Mouse (Mus musculus) regulatory T cell (primary cell): ENCODE results near the gene Simc1.

Experiments used
- in situ Hi-C: fragments of 300-600 bp; cut with MboI, MseI; formaldehyde crosslinking; loops from one replicate; pipeline ENCODE4 v1.15.1; 2025; ENCODE audit warnings: high pct_unique_total_duplicates

The Simc1 gene

DNA sequence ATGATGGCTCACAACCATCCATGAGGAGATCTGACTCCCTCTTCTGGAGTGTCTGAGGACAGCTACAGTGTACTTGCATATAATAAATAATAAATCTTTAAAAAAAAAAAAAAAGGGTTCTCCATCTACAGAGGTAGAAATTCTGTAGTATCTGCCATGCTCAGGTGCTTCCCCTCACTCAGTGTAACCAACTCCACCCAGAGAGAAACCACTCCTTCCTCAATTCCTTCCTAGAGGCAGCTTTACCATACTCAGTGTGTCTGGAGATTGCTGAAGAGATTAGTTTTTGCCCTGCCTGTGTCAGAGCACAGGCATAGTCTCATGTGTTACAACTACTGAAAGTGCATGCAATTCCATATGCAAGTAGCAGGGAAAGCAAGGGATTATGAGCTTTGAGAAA is 28.6 kb downstream of the Simc1 start:
- in situ Hi-C loops = no loop called here

DNA sequence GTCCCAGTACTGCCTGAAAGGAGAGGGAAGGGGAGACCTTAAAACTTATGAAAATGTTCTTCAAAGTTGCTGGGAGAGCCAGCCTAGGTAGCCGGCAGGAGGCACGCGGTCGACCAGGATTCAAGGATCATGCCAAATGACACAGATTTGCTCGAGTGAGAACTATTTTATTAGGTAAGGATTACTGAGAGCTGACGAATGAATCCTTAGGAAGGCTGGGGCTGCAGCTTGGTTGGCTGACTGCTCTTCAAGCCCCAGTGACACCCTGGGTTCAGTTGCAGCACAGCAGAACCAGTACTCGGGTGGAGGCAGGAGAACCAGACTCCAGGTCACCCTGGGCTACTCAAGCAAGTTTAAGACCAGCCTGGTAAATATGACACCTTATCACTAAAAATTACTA is 44.5 kb downstream of the Simc1 start:
- in situ Hi-C loops = no loop called here

DNA sequence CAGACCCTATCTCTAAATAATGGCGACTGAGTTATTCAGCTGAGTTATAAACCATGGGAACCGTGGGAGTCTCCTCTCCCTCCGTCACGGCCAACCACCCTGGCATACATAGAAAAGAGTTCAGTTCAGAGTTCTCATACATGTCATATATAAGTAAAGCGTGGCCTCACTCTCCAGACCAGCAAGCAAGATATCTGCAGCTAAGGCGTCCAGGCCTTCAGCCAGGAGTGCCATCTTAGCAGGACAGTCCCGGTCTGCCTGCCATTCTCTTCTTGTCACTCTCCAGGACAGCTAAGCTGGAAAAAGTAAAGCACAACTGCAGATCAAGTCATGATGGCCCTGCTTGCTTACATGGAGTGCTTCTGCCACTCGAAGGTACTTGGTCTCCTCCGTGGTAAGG is 52.6 kb downstream of the Simc1 start:
- in situ Hi-C loops = no loop called here

DNA sequence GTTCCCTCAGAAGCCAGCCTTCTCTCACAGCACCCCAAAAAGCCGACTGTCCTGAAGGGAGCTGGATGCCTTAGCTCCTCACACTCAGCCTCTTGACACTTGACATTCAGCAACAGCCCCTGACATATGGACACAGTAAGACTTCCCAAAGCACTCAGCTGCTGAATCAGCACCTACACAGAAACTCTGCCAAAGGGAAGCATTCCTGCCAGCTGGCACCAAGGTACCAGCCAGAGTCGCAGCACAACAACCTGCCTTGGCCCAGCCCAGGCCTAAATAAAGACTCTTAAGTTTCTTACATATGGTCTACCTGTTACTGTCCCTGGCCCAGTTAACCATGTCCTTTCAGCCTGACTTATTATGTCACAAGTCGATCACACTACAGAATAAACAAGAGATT is 53.2 kb downstream of the Simc1 start:
- in situ Hi-C loops = no loop called here

DNA sequence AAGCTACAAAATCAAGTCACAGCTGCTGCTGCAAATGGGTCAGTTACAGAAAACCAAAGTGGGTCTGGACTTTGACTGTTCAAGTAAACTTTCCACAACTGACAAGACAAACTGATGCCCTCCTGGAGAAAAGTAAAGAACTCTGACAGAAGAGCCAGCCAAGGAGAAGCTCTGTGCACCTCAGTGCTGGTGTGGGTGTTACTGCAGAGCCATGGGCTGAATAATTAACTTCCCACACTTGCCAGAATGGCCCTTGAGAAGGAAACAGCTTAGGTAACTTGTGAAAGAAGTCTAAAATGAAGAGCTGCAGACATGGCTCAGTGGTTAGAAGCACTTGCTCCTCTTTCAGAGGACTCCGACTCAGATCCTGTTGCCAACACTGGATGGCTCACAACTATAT is 54.1 kb downstream of the Simc1 start:
- in situ Hi-C loops = no loop called here

DNA sequence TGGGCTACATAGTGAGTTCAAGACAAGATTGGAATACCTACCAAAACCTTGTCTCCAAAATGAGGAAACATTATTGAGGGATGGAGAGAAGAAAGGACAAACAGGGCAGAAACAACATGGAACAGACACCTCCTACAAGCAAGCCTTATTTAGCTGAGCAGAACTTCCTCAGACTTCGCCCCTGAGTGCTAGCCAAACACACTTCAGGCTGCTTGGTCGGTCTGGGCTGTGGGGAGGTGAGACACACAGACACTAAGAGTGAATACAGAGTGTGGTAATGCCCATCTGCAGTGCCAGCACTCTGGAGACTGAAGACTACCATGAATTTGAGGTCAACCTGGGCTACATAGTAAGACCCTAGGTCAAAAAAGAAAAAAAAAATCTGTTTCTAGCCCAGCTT is 56.1 kb downstream of the Simc1 start:
- in situ Hi-C loops = loop anchor here (5.0 kb wide), 1 partner anchor 102 kb away; no protein-coding TSS in a partner anchor

DNA sequence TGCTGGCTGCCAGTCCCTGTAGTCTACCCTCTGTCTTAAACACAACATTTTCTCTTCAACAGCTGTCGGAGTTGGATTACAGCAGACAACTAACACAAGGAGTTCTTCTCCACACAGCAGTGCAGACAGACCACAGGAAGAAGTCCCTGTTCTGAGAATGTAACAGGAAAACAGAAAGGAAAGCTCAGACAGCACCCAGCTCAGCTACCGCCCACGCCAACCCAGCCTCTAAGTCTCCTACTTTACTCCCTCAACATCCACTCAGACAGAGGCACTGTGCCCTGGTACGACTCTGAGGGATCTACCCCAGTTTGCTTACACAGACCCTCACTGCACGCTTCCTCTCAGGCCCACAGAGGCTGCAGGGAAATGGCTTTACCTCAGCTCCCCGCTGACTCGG is 57.0 kb downstream of the Simc1 start:
- in situ Hi-C loops = loop anchor here (5.0 kb wide), 1 partner anchor 103 kb away; no protein-coding TSS in a partner anchor

DNA sequence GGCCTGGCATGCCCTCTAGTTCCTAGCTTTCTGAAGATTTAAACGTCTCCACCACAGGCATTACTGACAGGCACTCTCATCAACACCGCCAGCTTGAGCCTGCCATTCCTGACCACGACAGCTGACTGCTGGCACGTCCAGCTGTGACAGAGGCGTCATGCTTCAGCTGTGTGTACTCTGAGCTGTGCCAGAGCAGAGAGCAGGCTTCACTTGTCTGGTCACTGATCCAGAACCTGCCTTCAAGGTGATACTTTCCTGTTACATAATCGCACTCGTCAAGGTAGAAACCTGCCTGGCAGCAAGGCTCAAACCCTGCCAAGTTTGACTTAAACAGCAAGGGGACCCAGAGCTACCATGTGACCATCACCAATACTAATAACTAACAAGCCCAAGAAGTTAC is 59.0 kb downstream of the Simc1 start:
- in situ Hi-C loops = loop anchor here (5.0 kb wide), 1 partner anchor 105 kb away; no protein-coding TSS in a partner anchor

DNA sequence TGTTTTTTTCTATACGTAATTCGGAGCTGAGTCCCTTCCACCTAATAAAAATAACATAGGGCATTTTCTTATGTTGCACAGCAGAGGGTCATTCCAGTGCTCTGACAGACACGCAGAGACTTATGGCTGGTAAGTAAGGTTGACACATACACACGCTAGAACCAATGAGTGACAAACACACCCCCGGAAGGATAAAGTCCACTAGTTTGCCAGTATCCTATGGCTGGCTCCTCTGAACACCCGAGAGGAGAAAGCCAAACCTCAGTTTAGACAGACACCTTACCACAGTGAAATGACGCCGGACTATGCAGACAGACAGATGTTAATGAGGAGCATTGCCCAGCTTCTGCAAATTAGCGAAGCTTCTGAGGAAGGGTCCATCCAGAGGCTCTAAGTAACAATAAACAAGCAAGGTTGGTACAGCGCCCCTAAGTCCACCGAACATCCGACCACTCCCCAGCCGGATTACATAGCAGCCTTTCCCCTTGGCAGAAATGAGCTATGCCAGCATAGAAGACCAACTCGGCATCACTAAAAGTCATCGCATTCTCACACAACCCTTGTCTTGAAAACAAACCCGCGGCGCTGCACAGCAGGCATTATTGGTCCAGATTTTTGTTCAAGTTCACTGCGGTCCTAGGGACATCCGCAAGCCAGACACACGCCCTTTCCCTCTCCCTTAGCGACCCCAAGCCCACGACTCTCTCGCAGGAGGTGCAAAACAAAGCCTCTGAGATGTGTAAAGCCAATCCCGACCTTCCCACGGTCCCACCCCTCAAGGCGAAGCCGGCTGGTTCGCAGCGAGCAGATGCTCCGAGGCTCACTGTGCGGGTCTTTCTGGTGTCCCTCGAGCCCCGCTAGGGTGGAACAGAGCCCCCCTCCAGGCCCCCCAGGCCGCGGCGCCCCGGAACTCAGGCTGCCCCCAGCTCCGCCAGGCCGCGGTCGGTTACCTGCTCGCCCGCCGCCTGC is 60.9 kb downstream of the Simc1 start:
- in situ Hi-C loops = loop anchor here (5.0 kb wide), 1 partner anchor 107 kb away; no protein-coding TSS in a partner anchor

DNA sequence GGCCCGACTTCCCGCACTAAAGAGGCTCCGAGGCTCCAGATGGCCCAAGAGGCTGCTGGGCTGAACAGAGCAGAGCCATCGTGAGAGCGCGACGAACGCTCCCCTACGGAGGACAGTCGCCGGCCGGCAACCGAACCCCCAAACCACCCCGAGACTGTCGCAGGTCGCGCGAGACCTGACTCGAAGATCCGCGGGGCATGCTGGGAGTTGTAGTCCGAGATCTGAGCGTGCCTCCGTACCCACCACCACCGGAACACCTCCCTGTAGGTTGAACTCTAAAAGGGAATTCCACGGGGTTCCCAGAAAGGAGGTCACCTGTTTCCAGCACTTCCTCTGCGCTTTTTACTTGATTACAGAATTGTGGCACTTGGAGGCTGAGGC is 61.6 kb downstream of the Simc1 start, which contains the start of gene 4833439L19Rik:
TSS of gene 4833439L19Rik (minus strand) at position 235 of the 381 bp plus-strand sequence.
- in situ Hi-C loops = no loop called here

DNA sequence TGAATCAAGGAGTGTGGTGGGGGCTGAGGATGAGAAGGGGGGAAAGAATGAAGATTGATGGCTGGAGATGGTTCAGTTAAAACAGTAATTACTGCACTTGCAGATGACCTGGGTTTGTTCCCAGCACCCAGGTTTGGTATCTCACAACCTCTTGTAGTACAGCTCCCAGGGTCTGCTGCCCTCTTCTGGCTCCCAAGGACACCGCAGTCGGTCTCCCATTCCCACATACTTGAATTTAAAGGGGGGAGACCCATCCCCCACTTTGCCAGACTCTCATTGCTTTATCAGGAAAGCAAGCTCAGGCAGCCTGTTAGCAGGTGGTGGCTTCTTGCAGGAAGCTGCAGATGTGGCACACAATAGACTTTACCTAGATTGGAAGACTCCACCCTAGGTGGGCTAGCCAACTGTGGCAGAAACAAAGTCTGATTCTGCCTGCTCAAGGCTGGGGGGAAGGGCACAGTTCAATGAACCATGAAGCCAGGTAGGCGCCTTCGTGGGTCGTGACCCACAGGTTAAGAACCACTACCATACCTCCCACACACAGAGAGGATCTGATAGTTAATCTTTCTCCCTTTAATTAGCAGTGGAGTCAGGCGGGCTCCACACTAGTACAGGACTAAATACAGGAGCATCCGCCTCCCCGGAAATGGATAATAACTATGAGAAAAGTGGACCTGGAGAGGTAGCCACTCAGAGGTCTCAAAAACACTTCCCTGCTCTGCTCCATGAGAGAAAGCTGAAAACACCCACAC is 62.2 kb downstream of the Simc1 start:
- in situ Hi-C loops = no loop called here

DNA sequence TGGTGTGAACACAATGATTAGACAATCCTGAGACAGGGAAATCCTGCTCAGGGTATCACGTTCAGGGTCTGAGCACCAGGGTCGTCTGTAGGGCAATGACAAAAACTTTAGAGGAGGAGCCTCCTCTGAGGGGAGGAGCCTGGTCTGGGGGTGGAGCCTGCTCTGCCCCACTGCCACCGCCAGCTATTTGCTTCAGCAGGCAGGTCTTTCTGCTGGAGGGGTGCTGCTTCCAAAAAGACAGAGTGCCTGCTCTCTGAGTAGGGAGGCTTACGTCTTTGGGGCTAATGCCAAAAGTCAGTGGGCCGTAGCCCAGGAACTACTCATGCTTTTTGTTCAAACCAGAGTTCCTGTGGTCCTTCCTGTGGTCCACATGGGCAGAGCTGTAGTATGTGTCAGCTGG is 64.8 kb downstream of the Simc1 start:
- in situ Hi-C loops = no loop called here

DNA sequence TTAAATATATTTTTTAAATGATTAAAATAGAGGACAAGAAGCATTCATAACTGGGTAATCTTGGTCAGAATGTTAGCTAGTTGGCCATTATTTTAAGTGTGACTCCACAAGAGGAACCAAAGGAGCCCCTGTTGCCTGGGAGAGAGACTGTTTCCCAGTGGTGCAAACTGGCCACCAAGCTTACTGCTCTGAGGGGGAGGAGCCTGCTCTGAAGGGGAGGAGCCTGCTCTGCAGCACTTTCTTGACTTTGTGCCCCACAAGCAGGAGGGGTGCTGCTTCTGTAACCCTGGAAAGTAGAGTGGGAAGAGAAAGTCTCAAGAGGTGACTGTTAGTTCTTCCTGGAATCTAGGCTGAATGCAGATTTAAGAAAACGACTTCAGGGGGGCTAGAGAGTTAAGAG is 65.7 kb downstream of the Simc1 start:
- in situ Hi-C loops = no loop called here

DNA sequence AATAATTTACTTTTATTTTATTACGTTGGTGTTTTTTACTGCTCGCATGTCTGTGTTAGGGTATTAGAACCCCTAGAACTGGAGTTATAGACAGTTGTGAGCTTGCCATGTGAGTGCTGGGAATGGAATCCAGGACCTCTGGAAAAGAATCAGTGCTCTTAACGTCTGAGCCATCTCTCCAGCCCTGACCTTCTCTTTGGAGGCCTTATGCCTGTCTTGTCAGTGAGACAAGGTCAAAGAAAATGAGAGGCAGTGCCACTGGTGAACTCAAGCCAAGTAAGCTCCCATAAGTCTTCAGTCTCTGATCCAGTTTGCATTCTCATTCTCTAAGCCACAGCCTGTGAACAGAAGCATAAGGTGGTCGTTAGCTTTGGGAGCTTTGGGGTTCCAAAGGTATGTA is 67.2 kb downstream of the Simc1 start:
- in situ Hi-C loops = no loop called here

DNA sequence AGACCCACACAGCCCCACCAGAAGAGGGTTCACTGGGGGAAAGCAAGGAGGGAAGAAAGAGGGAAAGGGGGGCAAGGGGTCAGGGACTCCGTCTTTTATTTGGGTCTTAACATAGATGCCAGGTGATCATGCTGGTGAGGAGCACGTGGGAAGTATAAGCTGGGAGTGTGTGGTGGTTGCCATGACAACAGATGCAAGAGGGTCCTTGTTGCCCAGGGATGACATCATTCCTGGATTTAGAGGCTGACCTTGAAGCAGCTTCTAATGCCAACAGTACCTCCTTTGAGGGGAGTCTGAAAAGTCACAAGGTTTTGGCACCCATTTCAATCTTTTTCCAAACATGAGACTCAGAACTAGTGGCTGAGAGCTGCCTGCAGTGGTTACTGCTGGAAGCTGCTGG is 68.1 kb downstream of the Simc1 start:
- in situ Hi-C loops = no loop called here

DNA sequence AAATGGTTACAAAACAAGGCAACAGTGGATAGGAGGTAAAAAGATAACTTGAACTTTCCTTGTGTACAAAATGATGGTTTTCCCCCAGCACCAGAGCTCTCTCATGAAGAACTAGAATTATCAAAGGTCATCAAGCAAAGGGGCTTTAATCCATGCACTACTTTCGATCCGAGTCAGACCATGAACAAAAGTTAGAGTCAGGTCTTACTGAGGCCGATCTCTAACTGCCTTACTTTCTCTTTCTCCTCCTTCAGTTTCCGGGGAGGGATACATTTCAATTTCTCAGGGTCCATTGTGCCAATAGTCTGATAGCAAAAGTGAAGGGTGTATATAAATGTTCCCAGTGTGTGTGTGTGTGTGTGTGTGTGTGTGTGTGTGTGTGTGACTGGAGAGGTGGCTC is 69.0 kb downstream of the Simc1 start:
- in situ Hi-C loops = no loop called here

DNA sequence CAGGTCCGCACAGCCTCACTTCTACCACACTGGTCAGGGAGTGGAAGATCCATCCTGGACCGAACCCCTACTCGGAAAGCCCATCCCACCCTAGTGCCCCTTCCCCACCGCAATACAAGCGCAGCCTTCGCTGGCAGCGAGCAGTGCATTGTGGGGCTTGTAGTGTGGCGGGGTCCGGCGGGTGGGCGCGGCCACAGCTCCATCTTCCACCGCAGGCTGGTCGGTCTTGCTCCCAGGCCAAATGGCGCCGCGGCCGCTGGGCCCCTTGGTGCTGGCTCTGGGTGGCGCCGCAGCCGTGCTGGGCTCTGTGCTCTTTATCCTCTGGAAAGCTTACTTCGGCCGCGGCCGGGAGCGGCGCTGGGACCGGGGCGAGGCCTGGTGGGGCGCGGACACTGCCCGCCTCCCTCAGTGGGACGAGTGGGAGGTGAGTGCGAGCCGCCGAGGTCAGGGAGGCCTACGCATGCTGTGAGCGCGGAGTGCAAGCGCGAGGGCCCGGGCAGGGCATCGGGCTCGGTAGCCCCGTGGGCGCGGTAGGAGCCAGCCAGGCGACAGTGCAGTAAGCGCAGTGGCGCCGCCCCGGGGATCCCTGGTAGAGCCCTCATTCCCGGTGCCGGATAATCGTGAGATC is 71.4 kb downstream of the Simc1 start, which contains the start of gene Arl10:
TSS of gene Arl10 (plus strand) at position 162 of the 628 bp plus-strand sequence.
- in situ Hi-C loops = no loop called here

DNA sequence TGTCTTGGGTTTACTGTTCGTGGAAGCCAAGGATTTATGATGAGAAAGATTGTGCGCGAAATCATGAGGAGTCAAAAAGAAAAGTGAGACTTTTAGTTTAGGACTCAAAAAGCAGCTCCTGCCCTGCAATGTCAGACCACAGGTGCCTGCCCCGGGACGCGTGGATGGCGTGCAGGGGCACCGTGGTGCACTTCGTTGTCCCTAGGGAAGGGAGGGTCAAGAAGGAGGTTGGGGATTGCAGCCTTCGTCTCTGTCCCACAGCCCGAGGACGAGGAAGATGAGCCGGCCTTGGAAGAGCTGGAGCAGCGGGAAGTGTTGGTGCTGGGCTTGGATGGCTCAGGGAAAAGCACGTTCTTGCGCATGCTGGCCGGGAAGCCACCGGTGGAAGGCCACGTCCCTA is 71.9 kb downstream of the Simc1 start:
- in situ Hi-C loops = no loop called here

DNA sequence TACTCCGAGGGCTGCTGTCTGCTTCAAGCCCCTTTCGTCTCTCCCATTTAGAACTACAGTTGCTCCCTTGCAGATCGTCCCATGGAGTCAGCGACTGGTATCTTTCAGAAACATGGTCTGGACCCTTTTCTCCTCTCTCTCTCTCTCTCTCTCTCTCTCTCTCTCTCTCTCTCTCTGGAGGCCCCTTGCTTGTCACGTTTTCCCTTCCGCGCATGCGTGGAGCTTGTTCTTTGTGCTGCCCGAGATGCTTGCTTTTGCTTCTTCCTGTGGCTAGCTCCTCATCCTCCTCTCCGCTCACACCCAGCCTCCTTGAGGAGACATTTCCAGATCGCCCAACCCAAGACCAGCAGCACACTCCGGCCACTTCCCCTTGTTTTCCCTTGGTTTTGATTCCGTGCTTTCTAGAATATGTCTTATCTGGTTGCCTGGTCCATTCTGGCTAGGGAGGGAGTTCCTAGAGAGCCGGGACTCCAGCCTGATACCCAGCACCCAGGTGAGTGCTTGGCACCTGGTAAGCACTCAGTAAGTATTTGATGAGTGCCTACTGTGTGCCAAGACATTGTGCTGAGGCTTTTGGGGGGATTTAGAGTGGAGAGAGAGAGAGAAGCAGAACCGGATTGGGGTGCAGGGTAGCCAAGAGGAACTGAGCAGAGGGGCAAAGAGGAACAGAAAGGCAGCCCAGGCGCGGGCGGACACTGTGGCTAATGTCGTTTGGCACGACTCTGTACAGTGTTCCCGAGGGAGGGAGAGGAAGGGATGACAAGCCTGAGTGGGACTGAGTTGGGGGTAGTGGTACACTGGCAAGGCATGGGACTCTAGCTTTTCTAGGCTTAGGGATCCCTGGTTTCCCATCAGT is 74.3 kb downstream of the Simc1 start:
- in situ Hi-C loops = no loop called here

DNA sequence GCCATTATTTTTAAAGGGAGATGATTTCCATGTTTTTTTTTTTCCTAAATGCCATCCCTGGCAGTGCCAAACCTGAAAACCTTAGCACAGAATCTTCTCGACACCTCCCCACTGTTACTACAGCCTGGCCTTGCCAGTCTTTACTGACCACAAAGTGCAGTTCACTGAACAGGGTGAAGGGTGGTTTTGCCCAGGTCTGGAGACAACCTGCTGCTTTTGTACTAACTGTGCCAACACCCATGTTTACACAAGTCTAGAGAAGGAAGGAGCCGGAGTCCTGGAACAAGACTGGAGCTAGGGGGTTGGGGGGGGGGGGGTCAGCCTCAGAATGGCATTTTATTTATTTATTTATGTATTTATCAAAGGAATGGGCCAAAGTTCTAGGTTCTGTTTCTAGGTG is 77.8 kb downstream of the Simc1 start:
- in situ Hi-C loops = no loop called here

DNA sequence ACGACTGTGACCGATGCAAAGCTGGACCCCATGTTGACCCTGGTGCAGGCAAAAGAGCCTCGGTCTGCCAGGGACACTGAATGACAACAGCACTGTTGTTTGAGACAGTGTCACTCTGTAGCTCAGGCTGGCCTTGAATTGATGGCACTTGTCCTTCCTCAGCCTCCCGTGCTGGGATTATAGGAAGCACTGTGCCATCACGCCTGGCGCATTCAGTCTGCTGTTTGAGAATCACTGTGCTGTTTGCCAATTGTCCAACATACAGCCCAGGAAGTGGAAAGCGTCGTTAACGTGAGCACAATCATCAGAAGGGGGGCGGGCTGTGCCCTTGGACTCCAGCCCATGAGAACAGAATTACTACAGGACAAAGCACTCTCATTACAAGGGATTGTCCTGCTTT is 78.5 kb downstream of the Simc1 start:
- in situ Hi-C loops = no loop called here
